Mouse (Mus musculus) heart, postnatal 14 days (tissue): ENCODE results near the gene Ntm. TPM values are rescaled to one million over a fixed set of nuclear protein-coding genes. Genes with fewer than 3 reads are reported as not detected.
A peak's percentile ranks its signal among the peaks of the same experiment; 100 is the strongest.

Experiments used
- DNase-seq, 2 experiments: peaks; one replicate each; pipeline ENCODE4 v3.0.0; 2021 to 2022
- intact Hi-C: fragments of 180-260 bp; cut with DNase I; formaldehyde crosslinking; loops from one replicate; pipeline ENCODE4 v1.15.1; 2025
- total RNA-seq, 2 experiments: library from RNA; stranded (reverse); gene quantifications; 2 replicates each; pipeline ENCODE4 v1.2.3; 2021

Ntm gene
- total RNA-seq, 2 experiments from 2014 or later = 3.3 to 3.5 TPM

- DNase-seq = no peak
- intact Hi-C loops = no loop called here
Measured at GRCm38 (mm10) chr9:29531147-29531917, 431.6 kb downstream of the Ntm start.

GRCm38 (mm10) chr9:29524109-29524508, 438.8 kb downstream of the Ntm start:
- intact Hi-C loops = no loop called here
- no peak for DNase-seq

- intact Hi-C loops = no loop called here
- DNase-seq = no peak
Measured at GRCm38 (mm10) chr9:29523221-29523620, 439.7 kb downstream of the Ntm start.

GRCm38 (mm10) chr9:29519181-29519580, 443.8 kb downstream of the Ntm start:
- intact Hi-C loops = no loop called here

GRCm38 (mm10) chr9:29516688-29517087, 446.3 kb downstream of the Ntm start:
- no peak for DNase-seq
- intact Hi-C loops = no loop called here

More at GRCm38 (mm10) chr9:29519181-29519580, 443.8 kb downstream of the Ntm start:
- no peak for DNase-seq

GRCm38 (mm10) chr9:29514588-29515356, 448.2 kb downstream of the Ntm start:
- no peak for DNase-seq
- intact Hi-C loops = no loop called here

GRCm38 (mm10) chr9:29496002-29496401, 466.9 kb downstream of the Ntm start:
- no peak for DNase-seq
- intact Hi-C loops = no loop called here

GRCm38 (mm10) chr9:29482272-29482671, 480.7 kb downstream of the Ntm start:
- intact Hi-C loops = no loop called here
- no peak for DNase-seq

- DNase-seq = no peak
- intact Hi-C loops = no loop called here
Measured at GRCm38 (mm10) chr9:29479051-29479450, 483.9 kb downstream of the Ntm start.

- intact Hi-C loops = no loop called here
Measured at GRCm38 (mm10) chr9:29477219-29477618, 485.7 kb downstream of the Ntm start.

GRCm38 (mm10) chr9:29473418-29473817, 489.5 kb downstream of the Ntm start:
- intact Hi-C loops = no loop called here

More at GRCm38 (mm10) chr9:29477219-29477618, 485.7 kb downstream of the Ntm start:
- no peak for DNase-seq

GRCm38 (mm10) chr9:29472226-29472625, 490.7 kb downstream of the Ntm start:
- intact Hi-C loops = no loop called here
- DNase-seq = no peak

More at GRCm38 (mm10) chr9:29473418-29473817, 489.5 kb downstream of the Ntm start:
- no peak for DNase-seq

- no peak for DNase-seq
- intact Hi-C loops = no loop called here
Measured at GRCm38 (mm10) chr9:29464756-29465155, 498.2 kb downstream of the Ntm start.

GRCm38 (mm10) chr9:29462970-29463593, 499.9 kb downstream of the Ntm start:
- intact Hi-C loops = no loop called here
- DNase-seq = no peak

GRCm38 (mm10) chr9:29457976-29458572, 504.9 kb downstream of the Ntm start:
- DNase-seq = peak; percentile 66 to 80
- intact Hi-C loops = loop anchor here (2.0 to 5.0 kb wide), 4 partner anchors 47 to 1197 kb away; no protein-coding TSS in a partner anchor

- no peak for DNase-seq
- intact Hi-C loops = loop anchor here (5.0 kb wide), 1 partner anchor 1049 kb away; no protein-coding TSS in a partner anchor
Measured at GRCm38 (mm10) chr9:29456014-29456413, 506.9 kb downstream of the Ntm start.

GRCm38 (mm10) chr9:29451232-29451631, 511.7 kb downstream of the Ntm start:
- DNase-seq = no peak
- intact Hi-C loops = no loop called here

- intact Hi-C loops = no loop called here
- DNase-seq = no peak
Measured at GRCm38 (mm10) chr9:29444001-29444400, 518.9 kb downstream of the Ntm start.

- no peak for DNase-seq
- intact Hi-C loops = no loop called here
Measured at GRCm38 (mm10) chr9:29439401-29439800, 523.5 kb downstream of the Ntm start.

- DNase-seq = no peak
- intact Hi-C loops = no loop called here
Measured at GRCm38 (mm10) chr9:29434611-29435010, 528.3 kb downstream of the Ntm start.

GRCm38 (mm10) chr9:29433910-29434309, 529.0 kb downstream of the Ntm start:
- intact Hi-C loops = no loop called here
- no peak for DNase-seq
